17 mouse cellular contexts compared by ENCODE assay signal in genomic region chr5:122084470-122084869, GRCm38 (mm10). TPM values are rescaled to one million over a fixed set of nuclear protein-coding genes. Genes with fewer than 3 reads are reported as not detected.
"Had no signal": no experiment of that assay in that cellular context is flagged by ENCODE, and none has a peak within 500 bp of the region (broad histone marks: within the 10 kb centered on the region; RNA-seq: fewer than 3 reads in every experiment).

No protein-coding gene starts in this region.

- DNase-seq: kidney, adult 2 months; kidney, postnatal 14 days; layer of hippocampus, adult 9-11 months; layer of hippocampus, postnatal 36 days; lung, adult 2 months; lung, postnatal 4 days; right cerebral cortex, postnatal 14 days; thymus, postnatal 4 days had no signal

- H3K4me2 ChIP-seq: kidney, embryonic 15.5 days; limb, embryonic 12.5 days; midbrain, embryonic 12.5 days had no signal

- H3K27me3 ChIP-seq: kidney, embryonic 15.5 days; limb, embryonic 12.5 days had no signal

- H3K4me3 ChIP-seq: kidney, embryonic 15.5 days; limb, embryonic 12.5 days; megakaryocyte, embryonic 14.5 days; midbrain, embryonic 12.5 days had no signal

- H3K27ac ChIP-seq: kidney, embryonic 15.5 days; limb, embryonic 12.5 days; midbrain, embryonic 12.5 days had no signal

- H3K9me3 ChIP-seq: kidney, embryonic 15.5 days; limb, embryonic 12.5 days; midbrain, embryonic 12.5 days had no signal

- ATAC-seq: inflammation-experienced regulatory T-cells, adult 6 months; lung, postnatal 0 days; midbrain, embryonic 16.5 days had no signal

- H3K4me1 ChIP-seq: limb, embryonic 12.5 days; midbrain, embryonic 12.5 days had no signal

- H3K36me3 ChIP-seq: kidney, embryonic 15.5 days; limb, embryonic 12.5 days; midbrain, embryonic 12.5 days had no signal

- H3K9ac ChIP-seq: kidney, embryonic 15.5 days; limb, embryonic 12.5 days; midbrain, embryonic 12.5 days had no signal

RNA-seq across cellular contexts. Expression of gene Myl2, which starts 16.3 kb away (rescaled TPM):
- polyA plus RNA-seq: liver, adult 2 months had no signal

RNA-seq across cellular contexts. Expression of gene Ccdc63, which starts 56.2 kb away (rescaled TPM):
- polyA plus RNA-seq: kidney, embryonic 15.5 days; limb, embryonic 12.5 days; liver, adult 2 months; midbrain, embryonic 12.5 days; stomach, embryonic 16.5 days had no signal
